Mouse (Mus musculus): ENCODE data around the gene Dclk1.

- TF ChIP-seq CTCF (IDR thresholded peaks at IDR 0.05; ENCODE audit: control insufficient read depth, insufficient read depth, insufficient read length) (no peak), MAX (IDR thresholded peaks at IDR 0.05) (no peak), USF1 (IDR thresholded peaks at IDR 0.05; ENCODE audit: low read depth) (no peak), MYOG (IDR thresholded peaks at IDR 0.05; ENCODE audit: control insufficient read depth, extremely low read depth, insufficient read length) (no peak), MYOD1 (IDR thresholded peaks at IDR 0.05; ENCODE audit: control insufficient read depth, insufficient read length, low read depth) (no peak), CEBPB (IDR thresholded peaks at IDR 0.05; ENCODE audit: low read depth) (no peak)
These were observed 223.6 kb downstream of the Dclk1 start for GRCm38 (mm10) chr3:55465785-55466184.
